Mouse (Mus musculus) stomach, embryonic 16.5 days (tissue): ENCODE data around the gene B3gnt2. TPM values are rescaled to one million over a fixed set of nuclear protein-coding genes. Genes with fewer than 3 reads are reported as not detected.

ENCODE experiments used
- ATAC-seq: fragments of 200-750 bp; cut with Nextera tagmentation; 2 replicates; pipeline ENCODE4 v1.8.0; 2017; ENCODE audit warnings: moderate number of reproducible peaks, moderate TSS enrichment; ENCODE audit not compliant: insufficient read depth, low FRiP score
- H3K27ac ChIP-seq: fragments of 300-500 bp; sonication (generic); 2 replicates; pipeline ENCODE4 v1.5.1; 2014; ENCODE audit warnings: low read length
- H3K27me3 ChIP-seq: fragments of 300-500 bp; sonication (generic); 2 replicates; pipeline ENCODE4 v1.6.1; 2014; ENCODE audit warnings: low read length, control low read depth, mixed read lengths; ENCODE audit not compliant: control insufficient read depth, insufficient read depth
- H3K36me3 ChIP-seq: fragments of 300-500 bp; sonication (generic); 2 replicates; pipeline ENCODE4 v1.6.1; 2014; ENCODE audit warnings: low read length; ENCODE audit not compliant: control insufficient read depth, insufficient read depth
- H3K4me1 ChIP-seq: fragments of 300-500 bp; sonication (generic); 2 replicates; pipeline ENCODE4 v1.6.1; 2014; ENCODE audit warnings: low read length, control low read depth, mixed read lengths; ENCODE audit not compliant: control insufficient read depth, insufficient read depth
- H3K4me2 ChIP-seq: fragments of 300-500 bp; sonication (generic); 2 replicates; pipeline ENCODE4 v1.6.1; 2014; ENCODE audit warnings: low read depth, low read length, mixed read lengths
- H3K4me3 ChIP-seq: fragments of 300-500 bp; sonication (generic); replicated peaks from 2 replicates; pipeline ENCODE4 v1.5.1; 2014; ENCODE audit warnings: mild to moderate bottlenecking, low read length
- H3K9ac ChIP-seq: fragments of 300-500 bp; sonication (generic); 2 replicates; pipeline ENCODE4 v1.6.1; 2014; ENCODE audit warnings: low read length
- H3K9me3 ChIP-seq: fragments of 300-500 bp; sonication (generic); replicated peaks from 2 replicates; pipeline ENCODE4 v1.6.1; 2016; ENCODE audit warnings: low read length, control low read depth; ENCODE audit not compliant: control insufficient read depth
- WGBS: fragments of 180-500 bp; shearing (Covaris S2); extraction: QIAGEN DNeasy Blood & Tissue Kit; methylation state at CpG from one replicate; pipeline ENCODE4 v1.1.7; 2014; 5-methylcytosine and 5-hydroxymethylcytosine counted together
- polyA plus RNA-seq: library from polyadenylated mRNA; unstranded; fragments of >200 nt; fragmentation: Nextera tagmentation; extraction: Ambion mirVana; gene quantifications from 2 replicates; pipeline ENCODE4 v1.2.1, GENCODE M21; 2015

Gene B3gnt2
- polyA plus RNA-seq, 1 experiment from 2014 or later, result 12.7 TPM

DNA sequence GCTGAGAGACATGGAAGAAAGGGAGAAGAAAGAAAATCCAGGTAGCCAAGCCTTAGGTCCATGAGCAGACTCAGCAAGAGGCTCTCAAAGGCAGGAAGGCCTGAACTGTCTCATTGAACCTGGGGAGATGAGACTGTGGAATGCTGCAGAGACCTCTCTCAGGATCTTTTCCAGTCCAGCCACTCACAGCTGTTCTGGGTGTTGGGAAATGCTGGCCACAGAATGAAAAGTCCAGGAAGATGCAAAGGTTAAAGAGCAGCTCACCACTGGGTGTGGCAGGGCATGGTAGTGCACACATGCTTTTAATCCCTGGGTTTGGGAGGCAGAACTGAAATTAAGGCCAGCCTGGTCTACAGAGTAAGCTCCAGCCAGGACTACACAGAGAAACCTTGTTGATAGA is 79.6 kb downstream of the B3gnt2 start:
- ATAC-seq, result no peak
- H3K27ac ChIP-seq, result no peak overlapping the region
- no peak overlapping the region for H3K4me2 ChIP-seq

DNA sequence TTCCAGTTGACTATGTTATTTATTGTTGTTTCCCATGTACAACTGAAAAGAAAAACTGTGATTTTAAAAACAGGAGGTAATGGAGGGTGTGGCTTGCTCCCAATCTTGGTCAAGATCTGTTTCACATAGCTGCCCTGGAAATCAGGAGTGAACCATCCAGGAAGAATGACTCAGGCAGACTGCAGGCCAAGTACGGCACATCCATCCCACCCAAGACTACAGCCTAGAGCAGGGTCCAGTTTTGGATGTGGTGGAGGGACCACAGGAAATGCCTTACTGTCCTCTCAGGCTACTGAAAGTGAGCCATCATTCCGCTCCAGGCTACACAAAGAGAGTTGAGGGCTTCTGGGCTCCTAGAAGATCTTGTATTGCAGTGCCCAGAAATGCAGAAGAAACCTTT is 80.0 kb downstream of the B3gnt2 start:
- Histone ChIP-seq H3K36me3 (no peaks in the 10 kb centered on the region), H3K27ac (no peak overlapping the region), H3K9me3 (no peaks in the 10 kb centered on the region), H3K27me3 (no peaks in the 10 kb centered on the region), H3K4me1 (peaks cover 6% of the 10 kb centered on the region; the same call in 1 of the 2 replicates), H3K9ac (no peak overlapping the region), H3K4me2 (no peak overlapping the region), H3K4me3 (no peak overlapping the region)
- 78% methylated on average over 2 of the region's 2 CpGs for WGBS
- no peak for ATAC-seq

More for the DNA sequence above, 79.6 kb downstream of the B3gnt2 start:
- no peak overlapping the region for H3K9ac ChIP-seq
- H3K4me1 ChIP-seq, result peaks cover 6% of the 10 kb centered on the region; the same call in 1 of the 2 replicates
- no peak overlapping the region for H3K4me3 ChIP-seq
- no peaks in the 10 kb centered on the region for H3K36me3 ChIP-seq
- no peaks in the 10 kb centered on the region for H3K9me3 ChIP-seq
- H3K27me3 ChIP-seq, result no peaks in the 10 kb centered on the region

DNA sequence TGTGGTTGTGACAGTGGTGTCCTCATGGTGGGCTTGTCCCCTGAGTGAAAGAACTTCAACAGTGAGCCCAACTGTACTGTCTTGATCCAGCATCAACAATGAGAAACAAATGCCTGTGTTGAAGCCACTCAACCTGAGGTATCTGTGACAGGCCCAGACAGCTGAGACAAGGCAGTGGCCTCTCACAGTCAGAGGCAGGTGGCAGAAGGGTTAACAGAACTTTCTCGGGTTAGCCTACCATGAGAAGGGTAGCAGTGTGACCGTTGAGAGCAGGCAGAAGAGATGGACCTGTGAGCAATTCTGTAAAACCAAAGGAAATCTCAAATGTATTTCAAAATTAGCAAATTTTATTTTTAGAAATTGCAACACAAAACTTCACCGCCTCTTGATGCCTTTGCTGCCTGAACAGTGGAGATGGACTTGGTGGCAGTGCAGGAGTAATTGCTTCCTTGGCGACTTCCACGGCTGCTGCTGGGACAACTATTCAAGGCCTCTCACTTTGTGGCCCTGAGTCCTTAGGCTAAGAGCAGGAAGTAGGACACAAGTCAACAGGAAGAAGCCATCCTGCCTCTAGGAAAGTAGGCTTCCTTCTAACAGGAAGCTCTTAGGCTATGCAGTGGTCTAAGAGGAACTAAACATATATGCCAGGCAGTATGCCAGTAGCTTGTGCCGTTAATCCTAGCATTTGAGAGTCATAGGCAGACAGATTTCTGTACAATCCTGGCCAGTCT is 80.8 kb downstream of the B3gnt2 start:
- H3K27ac ChIP-seq, result no peak overlapping the region
- no peak overlapping the region for H3K4me2 ChIP-seq
- H3K9me3 ChIP-seq, result no peaks in the 10 kb centered on the region
- 71% methylated on average over 6 of the region's 6 CpGs for WGBS
- H3K27me3 ChIP-seq, result no peaks in the 10 kb centered on the region
- no peak overlapping the region for H3K9ac ChIP-seq
- no peaks in the 10 kb centered on the region for H3K36me3 ChIP-seq
- H3K4me1 ChIP-seq, result peaks cover 6% of the 10 kb centered on the region; the same call in 1 of the 2 replicates
- peak; percentile 31; the same call in 1 of the 2 replicates for ATAC-seq
- no peak overlapping the region for H3K4me3 ChIP-seq

DNA sequence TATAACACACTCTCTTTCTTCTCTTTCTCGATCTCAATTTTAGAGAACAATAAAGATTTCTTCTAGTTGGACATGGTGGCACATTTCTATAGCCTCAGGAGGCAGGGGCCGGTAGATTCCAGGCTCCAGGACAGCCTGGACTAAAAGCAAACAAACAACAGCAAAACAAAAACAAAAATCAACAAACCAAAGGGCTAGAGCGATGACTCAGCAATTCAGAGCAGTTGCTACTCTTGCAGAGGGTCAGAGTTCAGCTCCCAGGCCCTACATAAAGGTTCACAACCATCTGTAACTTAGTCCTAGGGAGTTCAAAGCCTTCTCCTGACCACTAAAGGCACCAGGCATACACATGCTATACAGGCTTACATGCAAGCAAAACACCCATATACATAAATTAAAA is 82.2 kb downstream of the B3gnt2 start:
- Histone ChIP-seq H3K4me1 (peaks cover 6% of the 10 kb centered on the region; the same call in 1 of the 2 replicates), H3K27me3 (no peaks in the 10 kb centered on the region), H3K9ac (no peak overlapping the region), H3K36me3 (no peaks in the 10 kb centered on the region), H3K4me2 (no peak overlapping the region), H3K4me3 (no peak overlapping the region), H3K27ac (no peak overlapping the region), H3K9me3 (no peaks in the 10 kb centered on the region)
- ATAC-seq, result no peak
- 77% methylated on average over 3 of the region's 3 CpGs for WGBS

DNA sequence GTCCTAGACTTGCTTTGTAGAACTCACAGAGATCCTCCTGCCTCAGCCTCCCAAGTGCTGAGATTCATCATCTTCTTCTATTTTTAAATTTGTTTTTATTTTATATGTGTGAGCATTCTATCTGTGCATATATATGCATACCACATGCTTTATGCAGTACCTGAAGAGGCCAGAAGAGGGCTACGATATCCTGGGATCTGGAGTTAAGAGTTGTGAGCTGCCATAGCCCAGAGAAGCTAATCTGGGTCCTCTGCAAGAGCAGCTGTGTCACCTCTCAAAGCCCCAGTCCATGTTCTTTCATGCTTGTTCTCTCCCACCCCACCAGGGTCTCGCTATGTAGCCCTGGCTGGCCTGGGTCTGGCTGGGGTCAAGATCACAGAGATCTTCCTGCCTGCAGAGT is 83.2 kb downstream of the B3gnt2 start:
- no peak overlapping the region for H3K9ac ChIP-seq
- no peaks in the 10 kb centered on the region for H3K36me3 ChIP-seq
- no peak overlapping the region for H3K4me3 ChIP-seq
- H3K4me1 ChIP-seq, result no peaks in the 10 kb centered on the region
- no peak overlapping the region for H3K27ac ChIP-seq
- no peak for ATAC-seq
- no peaks in the 10 kb centered on the region for H3K27me3 ChIP-seq
- WGBS, result 90% methylated on average over 2 of the region's 2 CpGs
- no peak overlapping the region for H3K4me2 ChIP-seq
- H3K9me3 ChIP-seq, result no peaks in the 10 kb centered on the region

DNA sequence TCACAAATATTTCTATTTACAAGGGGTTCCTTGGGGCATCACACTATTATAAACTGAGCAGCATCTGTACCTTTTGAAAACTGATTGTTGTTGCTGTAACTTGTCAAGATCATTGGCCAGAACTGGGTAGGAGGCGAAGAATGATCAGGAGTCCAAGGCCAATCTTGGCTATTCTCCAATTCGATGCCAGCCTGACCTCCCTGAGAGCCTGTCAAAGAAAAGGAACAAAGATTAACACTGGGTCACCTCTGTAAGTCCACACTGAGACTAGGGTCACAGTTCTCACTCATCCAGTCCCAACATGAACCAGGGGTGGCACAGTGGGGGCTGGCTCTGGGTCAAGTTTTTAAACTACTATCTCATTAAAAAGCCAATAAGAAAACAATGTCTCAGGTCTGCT is 85.9 kb downstream of the B3gnt2 start:
- H3K27ac ChIP-seq, result no peak overlapping the region
- no peak overlapping the region for H3K4me2 ChIP-seq
- no peak overlapping the region for H3K4me3 ChIP-seq
- H3K27me3 ChIP-seq, result no peaks in the 10 kb centered on the region
- no peaks in the 10 kb centered on the region for H3K4me1 ChIP-seq
- H3K9me3 ChIP-seq, result no peaks in the 10 kb centered on the region
- ATAC-seq, result no peak
- no peak overlapping the region for H3K9ac ChIP-seq
- no peaks in the 10 kb centered on the region for H3K36me3 ChIP-seq
- 86% methylated on average over 2 of the region's 2 CpGs for WGBS

DNA sequence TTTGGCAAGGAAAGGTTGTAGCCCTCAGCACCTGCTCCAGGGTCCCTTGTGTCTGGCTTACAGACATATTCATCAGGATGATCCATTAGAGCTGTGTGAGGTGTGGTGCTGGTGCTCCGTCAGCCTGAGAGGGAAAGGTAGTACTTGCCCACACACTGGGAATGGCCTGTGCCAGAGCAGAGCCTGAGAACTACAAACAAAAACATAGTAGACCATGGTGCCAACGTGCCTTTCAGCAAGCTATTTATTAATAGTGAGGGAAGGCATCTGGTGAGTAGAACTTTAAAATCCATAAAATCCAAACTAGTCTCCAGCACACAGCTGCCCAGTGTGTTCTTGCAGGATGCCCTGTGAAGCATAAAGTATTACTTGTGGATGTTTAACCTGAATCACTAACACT is 94.5 kb downstream of the B3gnt2 start:
- H3K27me3 ChIP-seq, result no peaks in the 10 kb centered on the region
- H3K4me1 ChIP-seq, result no peaks in the 10 kb centered on the region
- H3K9me3 ChIP-seq, result no peaks in the 10 kb centered on the region
- H3K9ac ChIP-seq, result no peak overlapping the region
- H3K4me2 ChIP-seq, result no peak overlapping the region
- no peak overlapping the region for H3K27ac ChIP-seq
- WGBS, result 73% methylated on average over 2 of the region's 2 CpGs
- no peak for ATAC-seq
- no peaks in the 10 kb centered on the region for H3K36me3 ChIP-seq
- no peak overlapping the region for H3K4me3 ChIP-seq

DNA sequence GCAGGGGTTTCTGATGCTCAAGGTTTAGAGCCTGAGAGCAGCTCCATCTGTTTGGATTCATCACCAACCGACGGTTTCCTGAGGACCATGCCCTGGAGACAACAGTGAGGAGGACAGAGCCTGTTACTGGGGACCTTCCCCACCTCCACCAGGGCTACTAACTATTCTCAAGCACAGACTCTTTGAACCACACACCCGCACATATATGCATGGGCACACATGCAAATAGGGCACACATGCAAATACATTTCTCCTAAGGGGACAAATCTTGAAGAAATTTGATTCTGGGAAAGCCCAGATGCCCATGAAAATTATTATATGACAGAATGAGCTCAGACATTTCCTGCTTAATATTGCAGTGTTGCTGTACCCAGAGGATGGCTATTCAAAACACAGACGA is 95.3 kb downstream of the B3gnt2 start:
- no peak for ATAC-seq
- H3K4me1 ChIP-seq, result no peaks in the 10 kb centered on the region
- 83% methylated on average over 4 of the region's 4 CpGs for WGBS

DNA sequence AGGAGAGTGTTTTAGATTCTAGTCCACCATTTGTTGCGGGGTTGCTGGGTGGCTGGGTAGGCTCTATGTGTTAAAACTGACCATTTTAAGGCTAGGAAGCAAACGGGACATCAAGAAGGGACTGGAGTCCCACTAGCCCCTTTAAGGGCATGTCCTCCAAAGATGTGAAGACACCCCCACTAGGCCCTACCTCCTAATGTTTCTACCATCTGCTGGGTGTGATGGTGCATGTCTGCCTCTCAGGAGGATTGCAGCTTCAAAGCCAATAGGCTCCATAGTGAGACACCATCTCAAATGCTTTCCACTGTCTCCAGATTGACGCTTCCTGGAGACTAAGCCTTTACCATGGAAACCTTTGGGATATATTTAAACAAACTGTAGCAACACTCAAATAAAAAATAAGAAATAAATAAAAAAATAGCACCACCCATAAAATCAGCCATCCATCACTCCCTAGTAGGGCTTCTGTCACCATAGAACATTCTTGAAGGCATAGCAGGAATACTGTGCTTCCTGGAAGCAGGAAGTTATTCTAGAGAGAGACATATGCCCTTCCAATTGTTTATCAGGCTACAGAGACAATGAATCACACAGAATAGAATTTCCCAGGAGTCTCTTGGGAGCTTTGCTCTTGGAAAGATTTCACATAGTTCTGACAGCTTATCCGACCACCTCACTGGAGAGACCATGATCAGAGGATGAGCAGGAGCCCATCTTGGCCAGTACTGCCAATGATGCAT is 97.0 kb downstream of the B3gnt2 start:
- 71% methylated on average over 4 of the region's 4 CpGs for WGBS

More for the DNA sequence above, 95.3 kb downstream of the B3gnt2 start:
- Histone ChIP-seq H3K9me3 (no peaks in the 10 kb centered on the region), H3K27me3 (no peaks in the 10 kb centered on the region), H3K36me3 (no peaks in the 10 kb centered on the region), H3K27ac (no peak overlapping the region), H3K4me2 (no peak overlapping the region), H3K4me3 (no peak overlapping the region), H3K9ac (no peak overlapping the region)

More for the DNA sequence above, 97.0 kb downstream of the B3gnt2 start:
- Histone ChIP-seq H3K36me3 (no peaks in the 10 kb centered on the region), H3K27me3 (no peaks in the 10 kb centered on the region), H3K4me2 (no peak overlapping the region), H3K9me3 (no peaks in the 10 kb centered on the region), H3K4me1 (no peaks in the 10 kb centered on the region), H3K27ac (no peak overlapping the region), H3K4me3 (no peak overlapping the region), H3K9ac (no peak overlapping the region)
- no peak for ATAC-seq
